Mouse (Mus musculus) adipose tissue, adult 10 weeks (tissue): ENCODE data around the gene Pla2g15. TPM values are rescaled to one million over a fixed set of nuclear protein-coding genes. Genes with fewer than 3 reads are reported as not detected.

Source experiments
- polyA plus RNA-seq: library from polyadenylated mRNA; stranded (reverse); fragments of 350-450 nt; fragmentation: Illumina TruSeq; extraction: RNeasy Lipid Tissue Mini Kit (QIAGEN cat#74804); gene quantifications from one replicate; pipeline ENCODE4 v1.2.3, GENCODE M21; 2014; ENCODE audit warnings: low read depth, low replicate concordance

The Pla2g15 gene
- 25.5 TPM for polyA plus RNA-seq

GRCm38 (mm10) chr8:106149801-106150652 is at the start of gene Pla2g15:
Pla2g15 (plus strand) TSS chr8:106150399.

GRCm38 (mm10) chr8:106136156-106137130 is 13.8 kb upstream of the Pla2g15 start, which contains the start of gene Esrp2:
Esrp2 (minus strand) TSS chr8:106136974.

DNA sequence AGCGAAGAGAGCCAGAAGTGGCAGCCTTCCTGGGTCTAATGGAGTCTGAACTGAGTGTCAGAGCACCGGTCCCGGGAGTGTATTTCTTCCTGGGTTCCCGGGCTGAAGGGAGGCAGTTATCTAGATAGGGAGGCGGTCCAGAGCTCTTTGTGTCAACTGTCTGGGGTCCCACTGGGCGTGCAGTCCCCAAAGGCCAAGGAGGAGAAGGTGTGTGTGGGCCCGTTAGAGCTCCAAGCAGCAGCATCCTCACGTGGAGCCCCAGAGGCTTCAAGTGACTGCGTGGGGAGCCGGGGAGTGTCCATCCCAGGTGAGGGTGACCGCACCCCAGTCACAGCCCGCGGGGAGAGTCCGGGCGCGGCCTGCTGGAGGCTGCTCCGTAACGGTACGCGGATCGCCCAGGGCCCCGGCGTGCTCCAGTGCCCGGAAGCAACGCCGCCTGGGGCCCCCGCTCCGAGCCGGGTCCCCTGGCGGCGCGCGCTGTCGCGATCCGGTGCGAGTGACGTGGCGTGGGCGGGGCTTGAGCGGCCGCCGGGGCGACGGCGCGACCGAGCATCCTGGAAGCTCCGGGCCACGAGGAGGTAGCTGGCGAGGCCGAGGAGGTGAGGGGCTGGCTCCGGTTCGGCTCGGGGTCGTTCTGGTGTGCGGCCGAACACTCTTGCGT is 18.3 kb downstream of the Pla2g15 start, which contains the start of gene Slc7a6:
Gene Slc7a6 (plus strand): TSS at position 502 of the 661 bp plus-strand sequence.

GRCm38 (mm10) chr8:106210821-106211345 is 60.7 kb downstream of the Pla2g15 start, which contains the start of the genes Slc7a6os and Prmt7:
Slc7a6os (minus strand) TSS chr8:106210935.
Prmt7 (plus strand) TSS chr8:106210936.

Other genes with a start within 250 kb of the Pla2g15 start
- gene Pskh1, start 250.0 kb upstream of the Pla2g15 start, polyA plus RNA-seq: 26.0 TPM
- gene Ctrl, start 216.5 kb upstream of the Pla2g15 start, polyA plus RNA-seq: 1.3 TPM
- gene Psmb10, start 212.0 kb upstream of the Pla2g15 start, polyA plus RNA-seq: 39.5 TPM
- 1.5 TPM for gene Lcat, start 207.0 kb upstream of the Pla2g15 start, polyA plus RNA-seq
- 22.0 TPM for gene Slc12a4, start 184.3 kb upstream of the Pla2g15 start, polyA plus RNA-seq
- gene Dpep3, start 171.0 kb upstream of the Pla2g15 start, polyA plus RNA-seq: 5.3 TPM
- gene Dus2, start 159.1 kb upstream of the Pla2g15 start, polyA plus RNA-seq: 15.9 TPM
- gene Dpep2nb, start 144.4 kb upstream of the Pla2g15 start, polyA plus RNA-seq: not detected
- 8.5 TPM for gene Ddx28, start 138.5 kb upstream of the Pla2g15 start, polyA plus RNA-seq
- gene Nfatc3, start 91.6 kb upstream of the Pla2g15 start, polyA plus RNA-seq: 19.4 TPM
- 76.6 TPM for gene Esrp2, start 13.4 kb upstream of the Pla2g15 start, polyA plus RNA-seq
- 12.6 TPM for gene Slc7a6, start 18.5 kb downstream of the Pla2g15 start, polyA plus RNA-seq
- 30.5 TPM for gene Slc7a6os, start 60.5 kb downstream of the Pla2g15 start, polyA plus RNA-seq
- gene Prmt7, start 60.5 kb downstream of the Pla2g15 start, polyA plus RNA-seq: 19.5 TPM
- 8.6 TPM for gene Smpd3, start 187.6 kb downstream of the Pla2g15 start, polyA plus RNA-seq